Mouse (Mus musculus): ENCODE measurements around the gene Pcgf2.

GRCm38 (mm10) chr11:97743423-97743822, 43.1 kb upstream of the Pcgf2 start:
- TF ChIP-seq CTCF (IDR thresholded peaks at IDR 0.05; ENCODE audit: low read depth, low read length) = no peak
- TF ChIP-seq GATA1 (IDR thresholded peaks at IDR 0.05; ENCODE audit: borderline replicate concordance, low read length) = no peak
